Mouse (Mus musculus): ENCODE data around the gene Krtap8-1. TPM values are rescaled to one million over a fixed set of nuclear protein-coding genes. Genes with fewer than 3 reads are reported as not detected.
A peak's percentile ranks its signal among the peaks of the same experiment; 100 is the strongest.

Gene Krtap8-1
- polyA plus RNA-seq, 1 experiment from 2014 or later = not detected

GRCm38 (mm10) chr16:89501870-89502269 is 14.1 kb upstream of the Krtap8-1 start:
- no peak for ATAC-seq (ENCODE audit: insufficient number of reproducible peaks, insufficient read depth, low FRiP score, low TSS enrichment, low read depth)
- no peak overlapping the region for H3K4me2 ChIP-seq
- no peak overlapping the region for H3K9ac ChIP-seq (replicated peaks)
- no peak overlapping the region for H3K27ac ChIP-seq
- no peak overlapping the region for H3K4me3 ChIP-seq (replicated peaks)
- H3K36me3 ChIP-seq = no peaks in the 10 kb centered on the region
- H3K27me3 ChIP-seq = no peaks in the 10 kb centered on the region
- 86% methylated on average over 5 of the region's 5 CpGs for WGBS
- no peaks in the 10 kb centered on the region for H3K4me1 ChIP-seq (replicated peaks)
- H3K9me3 ChIP-seq = no peaks in the 10 kb centered on the region

DNA sequence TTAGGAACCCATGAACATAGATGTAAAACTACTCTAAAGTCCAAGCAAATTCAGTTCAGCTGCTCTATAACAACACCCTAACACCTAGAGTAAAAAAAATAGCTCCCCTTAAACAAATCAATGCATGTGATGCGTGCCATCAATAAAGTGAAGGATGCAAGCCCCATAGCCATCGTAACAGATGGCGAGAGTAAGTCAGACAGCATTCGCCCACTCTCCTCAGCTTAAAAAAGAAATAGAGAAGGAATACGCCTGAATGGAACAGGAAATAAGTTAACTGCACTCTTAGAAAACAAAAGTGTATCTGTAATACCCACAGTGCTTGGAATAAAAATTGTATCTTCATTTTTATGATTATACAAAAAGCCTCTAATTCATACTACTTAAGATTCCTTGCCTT is 9.2 kb upstream of the Krtap8-1 start:
- Histone ChIP-seq H3K27ac (no peak overlapping the region), H3K36me3 (no peaks in the 10 kb centered on the region), H3K4me1 (replicated peaks) (no peaks in the 10 kb centered on the region), H3K9me3 (no peaks in the 10 kb centered on the region), H3K27me3 (no peaks in the 10 kb centered on the region), H3K9ac (replicated peaks) (no peak overlapping the region), H3K4me2 (no peak overlapping the region), H3K4me3 (replicated peaks) (no peak overlapping the region)
- 87% methylated on average over 5 of the region's 5 CpGs for WGBS
- no peak for ATAC-seq (ENCODE audit: insufficient number of reproducible peaks, insufficient read depth, low FRiP score, low TSS enrichment, low read depth)

- H3K4me1 ChIP-seq (replicated peaks) = no peaks in the 10 kb centered on the region
- peak; percentile 37; the same call in 1 of the 2 replicates for ATAC-seq (ENCODE audit: insufficient number of reproducible peaks, insufficient read depth, low FRiP score, low TSS enrichment, low read depth)
Observed at GRCm38 (mm10) chr16:89495394-89496153, 7.8 kb upstream of the Krtap8-1 start.

DNA sequence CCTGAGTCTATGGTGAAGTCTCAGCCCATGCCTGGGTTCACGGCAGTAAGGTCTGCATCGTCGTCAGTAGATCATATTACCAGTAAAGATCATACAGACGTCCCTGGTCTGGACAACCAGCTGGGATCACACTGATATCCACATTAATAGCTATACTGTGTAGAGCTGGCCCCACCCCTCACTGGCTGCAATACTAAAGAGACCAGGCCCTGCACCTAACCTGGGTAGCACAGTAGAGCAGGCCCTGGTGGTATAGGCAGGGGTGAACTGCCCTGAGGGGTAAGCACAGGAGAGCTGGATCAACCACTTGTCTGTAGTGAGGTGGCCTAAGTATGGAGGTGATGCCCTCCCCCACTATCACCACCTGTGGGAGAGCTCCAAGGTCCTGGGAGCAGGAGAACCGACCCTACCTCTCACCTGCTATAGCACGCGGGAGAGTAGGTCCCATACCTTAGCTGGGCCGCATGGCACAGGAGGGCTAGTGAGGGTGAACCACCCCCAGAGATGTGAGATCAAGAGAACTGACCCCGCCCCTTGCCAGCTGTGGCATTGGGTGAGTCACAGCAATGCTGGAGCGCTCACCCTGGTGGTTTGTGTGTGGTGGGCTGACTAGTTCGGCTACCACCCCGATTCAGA is 10.0 kb downstream of the Krtap8-1 start:
- 79% methylated on average over 12 of the region's 12 CpGs for WGBS
- no peak overlapping the region for H3K9ac ChIP-seq (replicated peaks)
- H3K4me3 ChIP-seq (replicated peaks) = no peak overlapping the region
- 0 out of 2 replicates have a peak, but pooled peaks cover 2% of the 10 kb centered on the region for H3K4me1 ChIP-seq (replicated peaks)
- H3K27ac ChIP-seq = no peak overlapping the region
- H3K36me3 ChIP-seq = no peaks in the 10 kb centered on the region
- no peaks in the 10 kb centered on the region for H3K27me3 ChIP-seq
- no peaks in the 10 kb centered on the region for H3K9me3 ChIP-seq
- no peak overlapping the region for H3K4me2 ChIP-seq
- peak; percentile 69 for ATAC-seq (ENCODE audit: insufficient number of reproducible peaks, insufficient read depth, low FRiP score, low TSS enrichment, low read depth)

More at GRCm38 (mm10) chr16:89495394-89496153, 7.8 kb upstream of the Krtap8-1 start:
- Histone ChIP-seq H3K4me2 (no peak overlapping the region), H3K9ac (replicated peaks) (no peak overlapping the region), H3K9me3 (no peaks in the 10 kb centered on the region), H3K27ac (no peak overlapping the region), H3K36me3 (no peaks in the 10 kb centered on the region), H3K4me3 (replicated peaks) (no peak overlapping the region), H3K27me3 (no peaks in the 10 kb centered on the region)
- WGBS = 88% methylated on average over 7 of the region's 7 CpGs

GRCm38 (mm10) chr16:89461189-89461588 is 26.6 kb downstream of the Krtap8-1 start:
- Histone ChIP-seq H3K27ac (no peak overlapping the region), H3K9ac (replicated peaks) (no peak overlapping the region), H3K27me3 (no peaks in the 10 kb centered on the region), H3K4me1 (replicated peaks) (no peaks in the 10 kb centered on the region), H3K4me3 (replicated peaks) (no peak overlapping the region), H3K4me2 (no peak overlapping the region), H3K36me3 (no peaks in the 10 kb centered on the region), H3K9me3 (no peaks in the 10 kb centered on the region)
- ATAC-seq (ENCODE audit: insufficient number of reproducible peaks, insufficient read depth, low FRiP score, low TSS enrichment, low read depth) = no peak
- 87% methylated on average over 5 of the region's 5 CpGs for WGBS

Other genes with a start within 250 kb of the Krtap8-1 start
- gene Krtap21-1, start 84.1 kb downstream of the Krtap8-1 start, polyA plus RNA-seq (2016; fragmentation: Nextera tagmentation; extraction: Ambion mirVana) = not detected in 2 replicates
- not detected in 2 replicates for gene Krtap6-2, start 67.8 kb downstream of the Krtap8-1 start, polyA plus RNA-seq (2016; fragmentation: Nextera tagmentation; extraction: Ambion mirVana)
- gene Krtap7-1, start 20.4 kb upstream of the Krtap8-1 start, polyA plus RNA-seq (2016; fragmentation: Nextera tagmentation; extraction: Ambion mirVana) = not detected in 2 replicates
- gene Krtap11-1, start 83.2 kb upstream of the Krtap8-1 start, polyA plus RNA-seq (2016; fragmentation: Nextera tagmentation; extraction: Ambion mirVana) = not detected in 2 replicates